Mouse (Mus musculus) embryonic facial prominence, embryonic 10.5 days (tissue): ENCODE measurements at regions not wholly inside any gene's neighbourhood (a gene's known extent, or its start where the extent isn't known, plus 50 kb on each side); places are given as distances from the start of the nearest gene placed in this dataset.

ENCODE experiments used
- DNase-seq: peaks from one replicate; pipeline ENCODE4 v3.0.0-alpha.2; 2017; ENCODE audit warnings: low spot score
- H3K27ac ChIP-seq: fragments of 300-500 bp; sonication (generic); replicated peaks from 2 replicates; pipeline ENCODE4 v1.5.1; 2016; ENCODE audit warnings: mild to moderate bottlenecking
- H3K27me3 ChIP-seq: fragments of 300-500 bp; sonication (generic); replicated peaks from 2 replicates; pipeline ENCODE4 v1.6.1; 2016; ENCODE audit warnings: low read depth, mild to moderate bottlenecking; ENCODE audit not compliant: poor library complexity, severe bottlenecking
- H3K36me3 ChIP-seq: fragments of 300-500 bp; sonication (generic); replicated peaks from 2 replicates; pipeline ENCODE4 v1.6.1; 2016; ENCODE audit warnings: mild to moderate bottlenecking, moderate library complexity
- H3K4me1 ChIP-seq: fragments of 300-500 bp; sonication (generic); 2 replicates; pipeline ENCODE4 v1.6.1; 2016
- H3K4me3 ChIP-seq: fragments of 300-500 bp; sonication (generic); 2 replicates; pipeline ENCODE4 v1.5.1; 2016; ENCODE audit warnings: mild to moderate bottlenecking, moderate library complexity
- H3K9me3 ChIP-seq: fragments of 300-500 bp; sonication (generic); 2 replicates; pipeline ENCODE4 v1.6.1; 2016; ENCODE audit warnings: mild to moderate bottlenecking
- WGBS: fragments of 180-500 bp; shearing (Covaris S2); methylation state at CpG from one replicate; pipeline ENCODE4 v1.1.7; 2016; 5-methylcytosine and 5-hydroxymethylcytosine counted together

DNA sequence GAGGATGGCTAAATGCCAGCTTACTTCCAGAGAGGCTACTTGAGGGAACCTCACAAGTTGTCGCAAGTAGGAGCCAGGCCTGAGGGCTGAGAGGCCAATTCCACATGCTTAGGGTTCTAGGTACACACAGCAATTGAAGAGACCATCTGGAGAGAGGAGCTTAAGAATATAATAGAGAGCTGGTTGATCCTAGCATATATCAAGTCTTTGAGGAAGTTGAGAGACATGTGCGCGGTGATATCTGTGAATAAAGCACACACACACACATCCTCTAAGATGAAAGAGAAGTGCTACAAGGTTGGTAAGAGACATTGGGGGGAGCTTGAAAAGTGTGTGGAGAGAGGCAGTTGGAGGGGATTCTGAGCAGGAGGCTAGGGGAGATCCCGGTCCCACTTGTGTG, 189.5 kb downstream of the Zfp462 start:
- Histone ChIP-seq H3K27me3 (no peaks in the 10 kb centered on the region), H3K36me3 (no peaks in the 10 kb centered on the region), H3K27ac (no peak overlapping the region), H3K9me3 (no peaks in the 10 kb centered on the region), H3K4me3 (no peak overlapping the region), H3K4me1 (peaks cover 12% of the 10 kb centered on the region)
- WGBS: 89% methylated on average over 4 of the region's 4 CpGs
- no peak for DNase-seq

DNA sequence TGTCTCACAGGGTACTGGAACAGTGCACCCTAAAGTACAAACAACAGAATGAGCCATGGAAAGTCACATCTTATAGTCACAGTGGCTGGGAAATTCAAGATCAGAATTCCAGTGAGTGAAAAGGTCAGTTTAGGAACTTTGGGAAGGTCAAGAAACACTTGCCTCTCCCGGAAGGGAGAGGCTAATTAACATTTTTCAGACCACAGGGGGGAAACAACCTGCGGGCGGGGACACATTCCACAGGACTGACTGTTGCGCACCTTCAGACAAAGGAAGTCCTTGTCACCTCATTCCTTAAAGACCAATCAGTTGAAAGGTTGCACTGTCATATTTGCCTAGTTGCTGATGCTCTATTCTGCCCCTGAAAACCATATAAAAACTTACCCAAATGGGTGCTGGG, 189.9 kb downstream of the Zfp462 start:
- WGBS: 31% methylated on average over 4 of the region's 4 CpGs
- Histone ChIP-seq H3K27ac (no peak overlapping the region), H3K27me3 (no peaks in the 10 kb centered on the region), H3K9me3 (no peaks in the 10 kb centered on the region), H3K4me1 (peaks cover 12% of the 10 kb centered on the region), H3K36me3 (no peaks in the 10 kb centered on the region), H3K4me3 (no peak overlapping the region)
- DNase-seq: no peak

DNA sequence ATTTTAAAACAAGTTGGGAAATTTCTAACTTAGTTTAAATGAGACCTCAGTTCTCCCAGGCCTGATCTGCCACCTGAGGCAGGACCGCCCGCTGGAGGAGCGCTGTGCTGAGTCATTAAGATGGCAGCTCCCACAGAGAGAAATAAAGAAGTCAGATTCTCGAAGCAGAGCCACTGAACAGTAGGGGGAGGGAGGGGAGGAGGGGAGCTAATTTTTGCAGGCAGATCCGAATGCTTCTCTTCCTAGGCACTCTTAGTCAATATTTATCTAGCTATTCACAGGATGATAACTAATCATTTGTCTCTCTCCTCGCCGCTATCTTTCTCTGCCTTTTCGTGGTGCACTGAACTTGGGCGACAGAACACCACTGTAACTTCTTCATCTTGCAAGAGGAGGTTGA, 191.4 kb downstream of the Zfp462 start:
- WGBS: 17% methylated on average over 9 of the region's 9 CpGs
- no peak overlapping the region for H3K27ac ChIP-seq
- peak; percentile 30 for DNase-seq
- no peaks in the 10 kb centered on the region for H3K27me3 ChIP-seq
- peak overlapping the region; percentile 30; the same call in 1 of the 2 replicates for H3K4me3 ChIP-seq
- no peaks in the 10 kb centered on the region for H3K36me3 ChIP-seq
- no peaks in the 10 kb centered on the region for H3K9me3 ChIP-seq
- H3K4me1 ChIP-seq: peaks cover 12% of the 10 kb centered on the region

DNA sequence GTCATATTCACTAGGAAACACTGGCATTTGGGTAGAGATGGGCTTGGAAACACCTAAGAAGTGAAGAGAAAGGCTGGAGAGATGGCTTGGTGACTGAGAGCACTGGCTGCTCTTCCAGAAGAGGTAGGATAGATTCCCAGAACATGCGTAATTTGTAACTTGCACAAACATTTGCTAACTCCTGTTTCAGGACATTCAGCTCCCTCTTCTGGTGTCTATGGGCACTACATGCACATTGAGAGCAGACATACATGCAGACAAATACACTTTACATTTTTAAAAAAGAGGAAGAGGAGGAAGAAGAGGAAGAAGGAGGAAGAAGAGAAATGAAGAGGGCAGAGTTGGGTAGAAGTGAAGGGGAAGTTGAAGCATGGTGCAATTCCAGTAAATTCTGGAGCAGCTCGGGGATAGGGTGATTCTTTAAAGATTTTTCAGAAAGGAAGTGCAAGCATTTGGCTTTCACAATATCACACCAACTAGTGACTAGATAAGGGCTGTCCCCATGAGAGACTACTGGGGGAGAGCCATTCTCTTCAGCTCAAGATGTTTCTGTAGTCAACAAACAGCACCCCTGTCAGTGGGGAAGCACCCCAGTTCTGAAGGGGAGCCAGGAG, 193.0 kb downstream of the Zfp462 start:
- 90% methylated on average over 2 of the region's 2 CpGs for WGBS
- no peak overlapping the region for H3K4me3 ChIP-seq
- DNase-seq: no peak
- no peaks in the 10 kb centered on the region for H3K36me3 ChIP-seq
- H3K4me1 ChIP-seq: peaks cover 12% of the 10 kb centered on the region
- H3K27ac ChIP-seq: no peak overlapping the region
- H3K27me3 ChIP-seq: no peaks in the 10 kb centered on the region
- no peaks in the 10 kb centered on the region for H3K9me3 ChIP-seq

DNA sequence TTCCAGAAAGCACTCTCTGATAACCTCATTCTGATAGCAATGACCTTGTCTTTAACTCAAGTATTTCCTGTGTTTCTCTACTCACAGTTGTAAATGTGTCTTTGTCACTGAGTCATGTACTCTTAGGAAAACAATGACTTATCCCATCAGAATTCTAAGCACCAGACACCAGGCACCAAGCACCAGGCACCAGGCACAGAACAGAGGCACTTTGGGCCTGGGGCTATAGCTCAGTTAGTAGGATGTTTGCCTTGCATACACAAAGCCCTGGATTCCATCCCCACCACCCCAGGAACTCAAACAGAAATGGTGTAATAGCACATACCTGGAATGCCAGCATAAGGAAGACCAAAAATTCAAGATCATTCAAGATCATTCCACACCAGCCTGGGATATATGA, 196.5 kb downstream of the Zfp462 start:
- no peak overlapping the region for H3K4me3 ChIP-seq
- H3K27ac ChIP-seq: no peak overlapping the region
- no peaks in the 10 kb centered on the region for H3K36me3 ChIP-seq
- H3K27me3 ChIP-seq: no peaks in the 10 kb centered on the region
- no peak for DNase-seq
- no peaks in the 10 kb centered on the region for H3K9me3 ChIP-seq
- H3K4me1 ChIP-seq: peaks cover 9% of the 10 kb centered on the region

DNA sequence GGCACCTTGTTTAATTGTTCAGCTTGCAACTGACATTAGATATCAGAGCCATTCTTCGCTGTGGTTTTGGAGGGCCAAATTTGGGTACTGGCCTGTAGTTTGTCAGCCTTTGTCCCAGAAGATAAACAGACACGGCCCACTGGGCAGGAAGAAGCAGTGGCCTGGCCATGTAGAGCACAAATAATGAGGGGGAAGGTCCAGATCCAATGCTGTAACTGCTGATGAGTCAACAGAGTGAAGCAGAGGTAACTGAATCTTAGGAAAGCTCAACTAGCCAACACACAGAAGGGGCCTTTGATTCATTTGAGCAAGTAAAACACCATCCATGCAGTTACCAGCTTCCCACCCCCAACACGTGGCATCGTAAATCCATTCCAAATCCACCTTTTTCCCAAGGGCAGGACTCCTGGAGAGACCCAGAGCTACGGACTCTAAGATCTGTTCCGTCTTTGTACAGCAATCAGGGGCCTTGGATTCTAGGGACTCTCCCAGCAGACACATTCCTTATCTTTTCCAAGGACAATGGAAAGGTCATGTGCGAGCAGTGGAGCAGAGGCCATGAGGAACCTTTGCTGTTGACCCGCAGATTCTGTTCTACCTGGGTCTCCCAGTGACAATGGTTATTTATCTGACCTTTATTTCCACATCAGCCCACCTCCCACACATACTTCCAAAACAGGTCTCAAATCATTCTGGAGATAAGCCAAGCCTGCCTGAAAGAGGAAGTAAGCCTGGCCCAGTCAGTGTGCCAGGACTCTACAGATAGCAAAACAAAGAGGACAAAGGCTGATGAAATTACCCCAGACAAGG, 197.3 kb downstream of the Zfp462 start:
- no peak overlapping the region for H3K27ac ChIP-seq
- 79% methylated on average over 8 of the region's 8 CpGs for WGBS
- no peaks in the 10 kb centered on the region for H3K9me3 ChIP-seq
- no peak for DNase-seq
- no peaks in the 10 kb centered on the region for H3K27me3 ChIP-seq
- peaks cover 12% of the 10 kb centered on the region for H3K4me1 ChIP-seq
- no peak overlapping the region for H3K4me3 ChIP-seq
- H3K36me3 ChIP-seq: no peaks in the 10 kb centered on the region

DNA sequence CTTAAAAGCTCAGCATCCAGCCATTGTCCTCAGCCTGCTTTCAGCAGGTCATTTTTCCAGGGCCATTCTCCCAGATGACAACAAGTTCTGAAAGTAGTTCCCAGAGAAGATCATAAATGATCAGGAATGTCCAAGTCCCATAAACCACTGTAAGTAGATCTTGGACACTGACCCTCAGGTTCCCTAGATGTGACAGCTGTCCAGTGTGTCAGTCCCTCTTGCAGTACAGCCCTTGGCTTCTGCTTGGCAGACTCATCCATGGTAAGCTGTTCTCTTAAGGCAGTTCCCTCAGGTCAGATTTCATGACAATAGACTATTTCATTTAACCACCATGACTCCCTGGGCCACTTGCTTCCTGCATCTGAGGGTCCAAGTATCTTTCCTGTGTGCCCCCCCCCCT, 198.6 kb downstream of the Zfp462 start:
- no peak for DNase-seq
- Histone ChIP-seq H3K9me3 (no peaks in the 10 kb centered on the region), H3K4me1 (peaks cover 12% of the 10 kb centered on the region), H3K27me3 (no peaks in the 10 kb centered on the region), H3K27ac (no peak overlapping the region), H3K36me3 (no peaks in the 10 kb centered on the region), H3K4me3 (no peak overlapping the region)

DNA sequence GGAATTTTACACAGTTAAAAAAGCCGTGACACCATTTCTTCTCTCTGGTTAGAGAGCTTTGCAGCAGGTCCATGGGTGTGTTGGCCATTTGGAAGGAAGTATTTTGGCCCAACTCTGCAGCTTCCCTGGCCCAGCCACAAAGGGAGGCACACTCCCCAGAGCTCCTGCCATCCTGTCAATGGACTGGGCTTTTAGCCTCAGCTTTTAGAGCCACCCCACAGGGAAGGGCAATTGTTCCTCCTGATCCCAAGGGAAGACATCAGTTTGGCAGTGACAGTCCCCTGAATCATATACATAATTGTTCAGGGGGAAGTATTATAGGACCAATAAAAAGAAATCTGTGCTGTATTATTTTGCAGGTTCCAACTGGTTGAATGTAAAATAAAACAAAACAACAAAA, 200.1 kb downstream of the Zfp462 start:
- H3K27ac ChIP-seq: no peak overlapping the region
- WGBS: 67% methylated on average over 1 of the region's 1 CpGs
- no peaks in the 10 kb centered on the region for H3K27me3 ChIP-seq
- H3K36me3 ChIP-seq: no peaks in the 10 kb centered on the region
- no peaks in the 10 kb centered on the region for H3K9me3 ChIP-seq
- H3K4me3 ChIP-seq: no peak overlapping the region
- peaks cover 17% of the 10 kb centered on the region for H3K4me1 ChIP-seq
- no peak for DNase-seq

DNA sequence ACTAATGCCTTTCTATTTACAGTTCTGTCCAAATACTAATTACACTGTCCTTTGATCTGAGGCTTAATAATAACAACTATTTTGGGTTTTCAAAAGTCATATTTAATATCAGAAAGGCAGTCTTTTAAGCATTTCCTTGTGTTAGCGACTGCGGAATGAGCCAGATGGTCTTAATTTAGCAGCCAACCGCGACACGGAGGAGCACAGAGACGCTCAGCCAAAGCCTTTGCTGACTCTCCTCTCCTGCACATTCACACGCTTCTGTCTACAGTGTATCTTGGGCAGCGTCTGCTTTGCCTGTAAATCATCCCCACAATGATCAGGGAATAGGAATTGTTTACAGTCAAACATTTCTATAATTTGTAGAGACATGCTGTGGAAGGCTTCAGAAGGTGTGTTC, 201.1 kb downstream of the Zfp462 start:
- Histone ChIP-seq H3K4me3 (0 out of 2 replicates have a peak overlapping the region, but pooled peaks have one; percentile 25), H3K27ac (peak overlapping the region; percentile 69), H3K4me1 (peaks cover 17% of the 10 kb centered on the region), H3K27me3 (no peaks in the 10 kb centered on the region), H3K36me3 (no peaks in the 10 kb centered on the region), H3K9me3 (no peaks in the 10 kb centered on the region)
- WGBS: 35% methylated on average over 8 of the region's 8 CpGs
- DNase-seq: peak; percentile 55

DNA sequence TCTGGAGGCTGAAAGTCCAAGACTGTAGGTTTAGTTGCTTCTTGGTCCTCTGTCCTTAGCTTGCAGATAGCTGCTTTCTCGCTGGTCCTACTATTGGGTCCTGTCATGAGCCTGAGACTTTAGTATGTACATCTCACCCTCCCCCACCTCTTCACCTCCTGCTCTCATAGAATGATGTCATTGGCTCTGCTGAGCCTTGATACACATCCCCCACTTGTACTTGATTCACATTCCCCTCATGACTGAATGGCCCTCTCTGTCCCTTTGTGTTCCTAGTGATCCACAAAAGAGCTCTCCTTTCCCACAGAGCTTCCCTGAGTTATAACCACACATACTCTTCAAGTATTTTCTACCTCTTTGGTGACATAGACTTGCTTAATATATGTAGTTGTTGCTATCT, 201.5 kb upstream of the Rad23b start:
- H3K27me3 ChIP-seq: no peaks in the 10 kb centered on the region
- DNase-seq: no peak
- no peaks in the 10 kb centered on the region for H3K36me3 ChIP-seq
- H3K27ac ChIP-seq: peak overlapping the region; percentile 24; the same call in 1 of the 2 replicates
- H3K4me1 ChIP-seq: peaks cover 17% of the 10 kb centered on the region
- WGBS: 79% methylated on average over 1 of the region's 1 CpGs
- H3K9me3 ChIP-seq: no peaks in the 10 kb centered on the region
- H3K4me3 ChIP-seq: no peak overlapping the region

DNA sequence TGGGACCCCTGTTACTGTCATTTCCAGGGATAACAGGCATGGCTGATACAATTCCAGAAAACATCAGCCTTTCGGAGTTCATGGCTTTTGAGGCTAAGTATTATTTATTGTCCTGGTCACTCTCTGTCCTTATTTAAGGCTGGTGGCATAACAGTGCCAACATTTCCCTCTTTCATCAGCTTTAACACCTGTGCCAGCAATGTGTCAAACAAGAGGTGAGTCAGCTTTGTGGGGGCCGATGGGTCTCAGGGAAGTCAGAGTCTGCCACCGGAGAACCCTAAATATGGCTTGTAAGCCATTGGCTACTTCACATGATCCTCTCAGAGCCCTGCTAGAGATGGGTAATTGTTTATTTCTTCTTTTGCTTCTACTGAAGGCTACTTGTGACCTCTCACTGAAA, 195.3 kb upstream of the Rad23b start:
- Histone ChIP-seq H3K36me3 (no peaks in the 10 kb centered on the region), H3K27me3 (no peaks in the 10 kb centered on the region), H3K27ac (no peak overlapping the region), H3K4me3 (no peak overlapping the region), H3K9me3 (no peaks in the 10 kb centered on the region), H3K4me1 (no peaks in the 10 kb centered on the region)
- 92% methylated on average over 3 of the region's 3 CpGs for WGBS
- DNase-seq: no peak

DNA sequence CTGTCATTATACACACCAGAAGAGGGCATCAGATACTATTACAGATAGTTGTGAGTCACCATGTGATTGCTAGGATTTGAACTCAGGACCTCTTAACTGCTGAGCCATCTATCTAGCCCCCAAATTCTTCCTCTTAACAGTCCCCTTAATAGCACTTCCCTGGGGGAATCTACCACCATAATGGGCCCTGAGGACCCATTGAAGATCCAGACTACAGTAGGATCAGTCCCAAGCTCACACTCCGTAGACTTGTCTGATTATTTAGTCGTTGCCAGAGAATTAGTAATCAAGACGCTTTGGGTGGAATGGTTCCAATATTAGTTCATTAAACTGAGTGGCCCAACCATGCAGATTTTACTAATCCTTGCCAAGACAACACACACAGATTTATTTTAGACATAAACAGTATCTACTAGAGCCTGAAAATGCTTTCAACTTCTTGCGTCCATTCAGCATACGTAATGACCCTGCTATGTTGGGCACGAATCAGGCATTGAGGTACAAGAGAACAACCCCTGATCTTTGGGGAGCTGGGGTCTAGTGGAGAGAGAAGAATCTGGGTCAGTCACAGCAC, 191.6 kb upstream of the Rad23b start:
- H3K9me3 ChIP-seq: no peaks in the 10 kb centered on the region
- H3K4me3 ChIP-seq: no peak overlapping the region
- H3K36me3 ChIP-seq: no peaks in the 10 kb centered on the region
- no peaks in the 10 kb centered on the region for H3K4me1 ChIP-seq
- WGBS: 94% methylated on average over 6 of the region's 6 CpGs
- H3K27me3 ChIP-seq: no peaks in the 10 kb centered on the region
- no peak for DNase-seq
- no peak overlapping the region for H3K27ac ChIP-seq

DNA sequence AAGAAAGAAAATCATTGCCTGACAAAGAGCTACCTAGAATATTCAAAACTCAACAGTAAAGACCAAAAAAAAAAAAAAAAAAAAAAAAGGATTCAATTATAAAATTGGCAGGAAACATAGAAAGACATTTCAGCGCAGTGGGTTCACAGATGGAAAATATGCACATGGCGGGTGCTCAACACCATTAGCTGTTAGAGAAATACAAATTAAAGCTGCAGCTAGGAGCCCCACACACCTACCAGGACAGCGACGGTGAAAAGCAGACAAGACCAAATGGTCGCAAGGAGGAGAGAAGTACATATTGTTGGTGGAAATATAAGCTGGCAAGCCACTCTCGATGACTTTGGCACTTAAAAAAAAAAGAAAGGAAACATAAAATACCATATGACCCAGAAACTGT, 183.6 kb upstream of the Rad23b start:
- 91% methylated on average over 6 of the region's 6 CpGs for WGBS
- Histone ChIP-seq H3K4me1 (peaks cover 12% of the 10 kb centered on the region; the same call in 1 of the 2 replicates), H3K36me3 (no peaks in the 10 kb centered on the region), H3K4me3 (no peak overlapping the region), H3K27ac (no peak overlapping the region), H3K27me3 (no peaks in the 10 kb centered on the region), H3K9me3 (no peaks in the 10 kb centered on the region)
- DNase-seq: no peak
